19 mouse cellular contexts compared by ENCODE assay signal in the genomic region with DNA sequence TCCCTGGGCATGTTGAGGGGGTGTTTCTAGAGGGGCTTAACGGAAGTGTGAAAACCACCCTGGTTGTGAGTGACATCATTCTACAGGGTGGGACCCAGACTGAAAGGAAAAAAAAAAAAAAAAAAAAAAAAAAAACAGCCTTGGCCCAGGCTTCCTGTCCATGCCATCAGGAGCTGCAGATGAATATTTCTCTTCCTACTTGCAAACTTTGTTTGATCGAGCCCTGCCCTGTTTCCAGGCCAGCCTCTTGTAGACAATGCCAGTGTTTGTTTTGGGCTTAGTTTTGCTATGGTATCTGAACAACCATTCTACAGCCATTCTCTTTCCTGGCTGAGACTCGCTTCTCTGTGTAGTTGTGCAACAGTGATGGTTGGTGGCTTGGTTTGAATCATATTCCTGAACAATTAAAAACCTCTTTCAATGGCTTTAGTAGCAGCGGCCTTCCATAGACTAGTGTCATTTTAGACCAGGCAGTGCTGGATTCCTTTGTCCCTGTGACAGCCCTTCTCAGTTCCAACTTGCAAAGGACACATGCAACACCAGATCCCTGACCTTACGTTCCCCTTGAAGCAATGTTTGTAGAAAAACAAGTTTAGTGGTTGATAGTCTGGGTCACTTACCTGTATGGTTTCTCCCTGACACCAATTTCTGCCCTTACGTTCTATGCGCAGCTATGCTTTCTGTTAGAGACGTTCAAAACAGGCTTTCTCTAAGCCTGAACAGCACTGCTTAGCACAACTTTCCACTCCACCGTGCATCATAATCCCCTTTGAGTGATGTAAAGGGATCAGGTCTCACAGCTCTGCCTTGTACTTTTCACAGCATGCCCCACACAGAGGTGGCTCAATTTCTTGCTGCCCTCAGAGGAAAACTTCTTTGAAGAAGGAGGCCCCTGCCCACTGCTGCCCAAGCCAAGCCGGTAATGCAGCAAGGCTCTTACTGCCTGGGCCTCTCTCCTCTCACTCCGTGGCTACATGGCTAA. TPM values are rescaled to one million over a fixed set of nuclear protein-coding genes. Genes with fewer than 3 reads are reported as not detected.
DNase-seq lines count a peak whose midpoint lies in the region; ATAC-seq and TF ChIP-seq lines count a peak whose summit lies in the region.
"Had no signal": no experiment of that assay in that cellular context is flagged by ENCODE, and none has a peak within 500 bp of the region (broad histone marks: within the 10 kb centered on the region; RNA-seq: fewer than 3 reads in every experiment).

1700016C15Rik (plus strand) TSS at position 772 of the 982 bp plus-strand sequence.

- H3K4me1 ChIP-seq in heart, embryonic 10.5 days: 0 out of 2 replicates have a peak, but pooled peaks cover 3% of the 10 kb centered on the region
- H3K4me1 ChIP-seq in lung, adult 2 months (ENCODE audit: control insufficient read depth, insufficient read depth, low read length): peaks cover 7% of the 10 kb centered on the region; the same call in 1 of the 2 replicates
- H3K4me1 ChIP-seq in midbrain, embryonic 15.5 days: no peaks in the 10 kb centered on the region
- H3K4me1 ChIP-seq in forebrain, postnatal 0 days (ENCODE audit: insufficient read depth): no peaks in the 10 kb centered on the region
- H3K4me1 ChIP-seq in heart, embryonic 12.5 days (replicated peaks): peaks cover 4% of the 10 kb centered on the region; the same call in 1 of the 2 replicates
- H3K4me1 ChIP-seq: liver, embryonic 15.5 days had no signal

- H3K4me2 ChIP-seq in midbrain, embryonic 15.5 days: no peak within 1 kb of the TSS
- no peak within 1 kb of the TSS for H3K4me2 ChIP-seq in forebrain, postnatal 0 days (ENCODE audit: low read depth)
- H3K4me2 ChIP-seq in heart, embryonic 12.5 days: no peak within 1 kb of the TSS
- H3K4me2 ChIP-seq: liver, embryonic 15.5 days had no signal

- H3K9me3 ChIP-seq in heart, embryonic 10.5 days: peaks cover 5% of the 10 kb centered on the region; the same call in 1 of the 2 replicates
- no peaks in the 10 kb centered on the region for H3K9me3 ChIP-seq in midbrain, embryonic 15.5 days
- 0 out of 2 replicates have a peak, but pooled peaks cover 5% of the 10 kb centered on the region for H3K9me3 ChIP-seq in forebrain, postnatal 0 days (ENCODE audit: low read length)
- H3K9me3 ChIP-seq in heart, embryonic 12.5 days (replicated peaks): peaks cover 11% of the 10 kb centered on the region
- H3K9me3 ChIP-seq: liver, embryonic 15.5 days had no signal

- TF ChIP-seq POLR2A in lung, adult 2 months (IDR thresholded peaks at IDR 0.05; ENCODE audit: borderline replicate concordance, extremely low read depth, low read depth, low read length): no peak

- ATAC-seq in midbrain, embryonic 15.5 days (replicated peaks): 0 out of 2 replicates have a peak, but pooled peaks have one; percentile 45
- no peak for ATAC-seq in cerebellum, adult (ENCODE audit: insufficient number of reproducible peaks, low FRiP score, low TSS enrichment)
- no peak for ATAC-seq in forebrain, postnatal 0 days
- no peak for ATAC-seq in heart, embryonic 12.5 days (ENCODE audit: insufficient number of reproducible peaks, low FRiP score)
- ATAC-seq: forebrain, embryonic 16.5 days had no signal

- no peaks in the 10 kb centered on the region for H3K27me3 ChIP-seq in heart, embryonic 10.5 days (ENCODE audit: insufficient read depth, poor library complexity, severe bottlenecking)
- H3K27me3 ChIP-seq in midbrain, embryonic 15.5 days (replicated peaks): no peaks in the 10 kb centered on the region
- no peaks in the 10 kb centered on the region for H3K27me3 ChIP-seq in forebrain, postnatal 0 days (ENCODE audit: insufficient read depth, low read length)
- H3K27me3 ChIP-seq in heart, embryonic 12.5 days (replicated peaks): no peaks in the 10 kb centered on the region
- H3K27me3 ChIP-seq: liver, embryonic 15.5 days had no signal

- no peak for DNase-seq in heart, embryonic 10.5 days (ENCODE audit: low spot score)
- no peak for DNase-seq in heart, postnatal 36 days
- peak; percentile 64 for DNase-seq in Muller cell, postnatal 12 days (ENCODE audit: inconsistent ontology term)
- peak; percentile 34 for DNase-seq in lung, adult 2 months
- DNase-seq in forebrain, postnatal 0 days: no peak
- DNase-seq: adrenal gland, adult 8-10 months; embryo, embryonic 11 days; gastrocnemius, postnatal 36 days; right cerebral cortex, adult 18-20 months had no signal

- 69% methylated on average over 11 of the region's 11 CpGs for WGBS in heart, embryonic 10.5 days
- WGBS in lung, adult 2 months: 56% methylated on average over 11 of the region's 11 CpGs
- WGBS in midbrain, embryonic 15.5 days: 30% methylated on average over 11 of the region's 11 CpGs
- WGBS in forebrain, postnatal 0 days: 32% methylated on average over 11 of the region's 11 CpGs
- WGBS in heart, embryonic 12.5 days: 71% methylated on average over 11 of the region's 11 CpGs

- no peaks in the 10 kb centered on the region for H3K36me3 ChIP-seq in heart, embryonic 10.5 days
- H3K36me3 ChIP-seq in midbrain, embryonic 15.5 days (replicated peaks): no peaks in the 10 kb centered on the region
- no peaks in the 10 kb centered on the region for H3K36me3 ChIP-seq in forebrain, postnatal 0 days (ENCODE audit: insufficient read depth)
- H3K36me3 ChIP-seq in heart, embryonic 12.5 days: no peaks in the 10 kb centered on the region
- H3K36me3 ChIP-seq: liver, embryonic 15.5 days had no signal

- H3K27ac ChIP-seq in heart, embryonic 10.5 days: peak within 1 kb of the TSS; percentile 11; the same call in 1 of the 2 replicates
- no peak within 1 kb of the TSS for H3K27ac ChIP-seq in midbrain, embryonic 15.5 days
- H3K27ac ChIP-seq in forebrain, postnatal 0 days (ENCODE audit: low read depth, low read length): no peak within 1 kb of the TSS
- H3K27ac ChIP-seq in heart, embryonic 12.5 days (ENCODE audit: poor library complexity, severe bottlenecking): no peak within 1 kb of the TSS
- H3K27ac ChIP-seq: layer of hippocampus, adult 2 months; liver, embryonic 15.5 days had no signal

- TF ChIP-seq CTCF in lung, adult 2 months (IDR thresholded peaks at IDR 0.05; ENCODE audit: insufficient read depth, low read length): no peak
- no peak for TF ChIP-seq CTCF in forebrain, postnatal 0 days (IDR thresholded peaks at IDR 0.05; ENCODE audit: low read depth)

- H3K9ac ChIP-seq in midbrain, embryonic 15.5 days: no peak within 1 kb of the TSS
- no peak within 1 kb of the TSS for H3K9ac ChIP-seq in forebrain, postnatal 0 days
- no peak within 1 kb of the TSS for H3K9ac ChIP-seq in heart, embryonic 12.5 days
- H3K9ac ChIP-seq: liver, embryonic 15.5 days had no signal

- intact Hi-C loops in heart, postnatal 36 days (cut with DNase I): no loop called here

- no peak within 1 kb of the TSS for H3K4me3 ChIP-seq in heart, embryonic 10.5 days
- no peak within 1 kb of the TSS for H3K4me3 ChIP-seq in lung, adult 2 months (replicated peaks; ENCODE audit: extremely low read depth, low read depth, low read length)
- no peak within 1 kb of the TSS for H3K4me3 ChIP-seq in midbrain, embryonic 15.5 days
- no peak within 1 kb of the TSS for H3K4me3 ChIP-seq in forebrain, postnatal 0 days (ENCODE audit: low read depth, low read length)
- H3K4me3 ChIP-seq in heart, embryonic 12.5 days: no peak within 1 kb of the TSS
- H3K4me3 ChIP-seq: layer of hippocampus, adult 2 months; liver, embryonic 15.5 days; myocyte had no signal

RNA-seq across cellular contexts. Expression of gene 1700016C15Rik, which starts in this region (rescaled TPM):
- polyA plus RNA-seq in heart, embryonic 10.5 days (2016; fragmentation: Nextera tagmentation; extraction: Ambion mirVana): not detected in 2 replicates
- not detected for total RNA-seq in heart, postnatal 36 days (2021)
- polyA plus RNA-seq in lung, adult 2 months (2012; rRNA removed): 0.22 TPM in 1 of 2 replicates, not detected in the other
- not detected in 2 replicates for polyA plus RNA-seq in midbrain, embryonic 15.5 days (2015; fragmentation: Nextera tagmentation; extraction: Ambion mirVana)
- total RNA-seq in forebrain, postnatal 0 days (2014; rRNA removed): 0.54 TPM in 1 of 2 replicates, not detected in the other
- 0.19 and 0.21 TPM in 2 replicates for polyA plus RNA-seq in forebrain, postnatal 0 days (2015; fragmentation: Nextera tagmentation; extraction: Ambion mirVana)
- not detected in 2 replicates for polyA plus RNA-seq in heart, embryonic 12.5 days (2016; fragmentation: Nextera tagmentation; extraction: Ambion mirVana)
- total RNA-seq: adrenal gland, adult 8-10 months; heart, postnatal 25 days; layer of hippocampus, adult 2 months; left cerebral cortex, postnatal 14 days had no signal
- polyA plus RNA-seq: C2C12; forebrain, embryonic 16.5 days; liver, embryonic 15.5 days; myocyte had no signal

Comparison
In these comparisons a context has a peak if more than half of its experiments do, and no peak if none do; other contexts are left out.
1. Peak in DNase-seq in lung, adult 2 months; RNA of the gene not detected or under 1 TPM.
2. Peak in ATAC-seq in midbrain, embryonic 15.5 days; RNA of the gene not detected or under 1 TPM.